Mouse (Mus musculus) kidney, postnatal 25 days (tissue): ENCODE measurements at regions not wholly inside any gene's neighbourhood (a gene's known extent, or its start where the extent isn't known, plus 50 kb on each side); places are given as distances from the start of the nearest gene placed in this dataset.

ENCODE experiments used
- DNase-seq, 2 experiments: peaks; one replicate each; pipeline ENCODE4 v3.0.0; 2021; ENCODE audit warnings: mixed read lengths in 2 of 2

GRCm38 (mm10) chr4:125200762-125201161 is 73.1 kb upstream of the Zc3h12a start:
- DNase-seq: no peak

DNA sequence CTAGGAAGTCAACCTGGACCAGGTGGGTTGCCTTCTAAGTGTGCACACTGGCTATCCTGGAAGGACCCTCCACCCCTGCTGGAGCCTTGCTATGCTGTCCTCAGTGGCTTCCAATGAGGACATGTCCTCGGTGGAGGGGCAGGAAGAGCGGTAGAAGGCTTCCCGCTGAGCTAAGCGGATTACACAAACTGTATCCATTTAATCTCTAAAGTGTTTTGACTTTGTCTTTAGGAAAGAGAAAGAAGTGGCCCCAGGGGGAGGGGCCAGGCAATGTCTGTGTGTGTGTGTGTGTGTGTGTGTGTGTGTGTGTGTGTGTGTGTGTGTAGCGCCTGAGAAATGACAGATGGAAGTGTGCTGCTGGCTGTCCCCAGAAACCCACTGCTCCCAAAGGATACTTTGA is 71.6 kb upstream of the Zc3h12a start:
- no peak for DNase-seq

GRCm38 (mm10) chr4:125195901-125196435 is 68.3 kb upstream of the Zc3h12a start:
- DNase-seq: no peak

- DNase-seq: no peak
Observed at GRCm38 (mm10) chr4:125194722-125195380, 67.2 kb upstream of the Zc3h12a start.

DNA sequence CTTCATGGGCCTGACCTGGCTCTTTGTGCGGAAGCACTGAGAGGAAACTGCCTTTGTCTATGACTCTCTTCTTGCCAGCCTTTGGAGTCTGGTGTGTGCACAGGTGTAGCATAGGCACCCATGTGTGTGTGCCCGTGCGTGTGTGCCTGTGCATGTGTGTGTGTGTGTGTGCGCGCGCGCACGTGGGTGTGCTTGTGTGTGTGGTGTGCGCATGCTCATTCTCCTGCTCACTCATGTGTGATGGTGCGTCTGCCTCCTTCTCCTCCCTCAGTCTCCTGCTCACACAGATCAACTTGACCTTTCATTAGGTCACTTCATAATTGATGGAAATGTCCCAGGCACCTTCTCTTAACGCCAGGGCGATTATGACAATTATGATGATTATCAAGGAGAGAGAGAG is 66.7 kb upstream of the Zc3h12a start:
- no peak for DNase-seq

DNA sequence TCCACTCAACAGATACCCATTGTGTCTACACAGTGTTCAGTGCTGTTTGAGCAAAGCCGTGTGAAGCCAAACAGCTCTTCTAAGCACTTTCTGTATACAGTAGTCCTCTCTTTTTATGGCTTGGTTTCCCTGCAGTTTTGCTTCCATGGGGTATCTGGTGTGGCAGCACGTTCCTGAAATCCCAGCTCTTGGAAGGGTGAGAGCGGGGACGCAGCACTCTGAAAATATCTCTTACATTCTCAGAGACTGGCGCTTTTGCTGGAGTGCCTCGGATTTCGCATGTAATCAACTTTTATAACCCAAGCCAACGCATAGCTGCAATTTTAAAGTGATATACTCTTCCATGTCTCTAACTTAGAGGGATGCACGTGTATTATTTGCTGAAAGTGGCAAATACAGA is 64.0 kb upstream of the Zc3h12a start:
- DNase-seq: no peak

DNA sequence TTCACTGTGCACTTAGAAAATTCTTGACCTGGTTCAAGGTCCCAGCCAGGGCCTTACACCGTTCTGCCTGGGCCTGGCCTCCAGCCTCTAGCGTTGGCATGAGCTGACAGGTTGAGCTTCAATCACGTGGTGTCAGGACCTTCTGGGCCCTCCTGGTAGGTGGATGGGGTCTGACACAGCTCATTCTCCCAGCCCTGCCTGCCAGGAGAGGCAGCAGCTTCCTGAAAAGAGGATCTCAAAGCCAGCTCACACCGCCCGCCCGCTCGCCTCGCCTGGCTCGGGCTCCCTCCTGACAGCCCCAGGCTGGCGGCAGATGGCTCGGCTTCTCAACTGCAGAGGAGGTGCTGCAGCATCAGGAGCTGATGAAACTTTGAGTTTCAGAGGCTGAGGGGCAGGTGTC is 63.4 kb upstream of the Zc3h12a start:
- no peak for DNase-seq

- no peak for DNase-seq
Observed at GRCm38 (mm10) chr4:125189971-125190370, 62.3 kb upstream of the Zc3h12a start.

- DNase-seq: no peak
Observed at GRCm38 (mm10) chr4:125186246-125186645, 58.6 kb upstream of the Zc3h12a start.

DNA sequence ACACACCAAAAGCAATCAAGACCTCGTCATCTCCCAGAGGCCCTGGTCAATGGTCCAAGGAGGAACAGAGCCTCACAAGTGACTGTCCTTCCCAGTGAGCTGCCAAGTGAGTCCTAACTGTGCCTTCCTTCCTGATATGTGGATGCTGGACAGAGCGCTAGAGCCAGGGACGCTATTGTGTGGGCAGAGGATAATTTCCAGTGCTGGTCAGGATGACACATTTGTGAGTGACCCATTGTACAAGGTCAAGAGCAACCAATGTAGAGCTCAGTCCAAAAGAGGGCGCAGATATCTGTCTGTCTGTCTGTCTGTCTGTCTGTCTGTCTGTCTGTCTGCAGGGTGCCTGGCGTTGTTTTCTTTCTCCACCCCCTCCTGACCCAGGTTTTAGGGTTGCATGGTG is 57.4 kb upstream of the Zc3h12a start:
- no peak for DNase-seq

GRCm38 (mm10) chr4:125180947-125181346 is 53.3 kb upstream of the Zc3h12a start:
- DNase-seq: no peak

- no peak for DNase-seq
Observed at GRCm38 (mm10) chr4:125178552-125178951, 50.9 kb upstream of the Zc3h12a start.

DNA sequence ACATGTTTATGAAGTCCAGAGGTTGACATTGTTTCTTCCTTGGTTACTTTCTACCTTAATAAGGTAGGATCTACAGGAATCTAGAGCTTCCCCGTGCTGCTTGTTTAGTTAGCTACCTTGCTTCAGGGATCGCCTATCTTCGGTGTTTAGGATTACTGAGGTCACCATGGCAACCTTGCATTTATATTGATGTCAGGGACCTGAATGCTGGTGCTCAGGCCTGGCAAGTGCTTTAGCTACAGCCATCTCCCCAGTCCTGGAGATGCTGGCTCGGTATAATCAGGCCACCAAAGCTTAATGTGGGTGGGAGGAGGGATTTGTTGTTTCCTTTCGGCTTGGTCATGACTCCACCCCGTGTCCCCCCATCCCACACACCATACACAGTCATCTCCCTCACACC is 50.0 kb upstream of the Zc3h12a start:
- no peak for DNase-seq
